Mouse (Mus musculus): ENCODE results near the gene Sox5. TPM values are rescaled to one million over a fixed set of nuclear protein-coding genes. Genes with fewer than 3 reads are reported as not detected.

The Sox5 gene
- polyA plus RNA-seq, 1 experiment from 2014 or later, result 17.2 TPM

- DNase-seq (ENCODE audit: low spot score) (no peak), ATAC-seq (replicated peaks; ENCODE audit: low FRiP score, low TSS enrichment, low read depth) (no peak)
- WGBS, result 94% methylated on average over 6 of the region's 6 CpGs
- Histone ChIP-seq H3K4me2 (ENCODE audit: low read length) (no peak overlapping the region), H3K4me1 (replicated peaks; ENCODE audit: control insufficient read depth, insufficient read depth, low read length) (no peaks in the 10 kb centered on the region), H3K27me3 (replicated peaks; ENCODE audit: control insufficient read depth, insufficient read depth, low read length) (no peaks in the 10 kb centered on the region), H3K4me3 (ENCODE audit: low read depth, low read length) (no peak overlapping the region), H3K27ac (ENCODE audit: low read depth) (no peak overlapping the region), H3K9ac (ENCODE audit: low read length) (no peak overlapping the region), H3K36me3 (ENCODE audit: control insufficient read depth, insufficient read depth, low read length) (no peaks in the 10 kb centered on the region), H3K9me3 (ENCODE audit: control insufficient read depth, low read length) (no peaks in the 10 kb centered on the region)
These were observed 776.6 kb downstream of the Sox5 start for GRCm38 (mm10) chr6:144005132-144005531.

GRCm38 (mm10) chr6:143998201-143998600 lies 783.6 kb downstream of the Sox5 start:
- no peak for ATAC-seq (replicated peaks; ENCODE audit: low FRiP score, low TSS enrichment, low read depth)
- H3K27me3 ChIP-seq (replicated peaks; ENCODE audit: control insufficient read depth, insufficient read depth, low read length), result no peaks in the 10 kb centered on the region
- 0 out of 2 replicates have a peak, but pooled peaks cover 5% of the 10 kb centered on the region for H3K4me1 ChIP-seq (replicated peaks; ENCODE audit: control insufficient read depth, insufficient read depth, low read length)
- no peaks in the 10 kb centered on the region for H3K36me3 ChIP-seq (ENCODE audit: control insufficient read depth, insufficient read depth, low read length)
- H3K9ac ChIP-seq (ENCODE audit: low read length), result no peak overlapping the region
- H3K4me3 ChIP-seq (ENCODE audit: low read depth, low read length), result no peak overlapping the region
- 65% methylated on average over 13 of the region's 13 CpGs for WGBS
- H3K9me3 ChIP-seq (ENCODE audit: control insufficient read depth, low read length), result no peaks in the 10 kb centered on the region
- DNase-seq (ENCODE audit: low spot score), result no peak
- H3K4me2 ChIP-seq (ENCODE audit: low read length), result no peak overlapping the region
- H3K27ac ChIP-seq (ENCODE audit: low read depth), result no peak overlapping the region

GRCm38 (mm10) chr6:143997616-143998015 lies 784.2 kb downstream of the Sox5 start:
- 71% methylated on average over 11 of the region's 11 CpGs for WGBS
- DNase-seq (ENCODE audit: low spot score) (no peak), ATAC-seq (replicated peaks; ENCODE audit: low FRiP score, low TSS enrichment, low read depth) (no peak)

GRCm38 (mm10) chr6:143995046-143995445 lies 786.7 kb downstream of the Sox5 start:
- Histone ChIP-seq H3K4me1 (replicated peaks; ENCODE audit: control insufficient read depth, insufficient read depth, low read length) (0 out of 2 replicates have a peak, but pooled peaks cover 5% of the 10 kb centered on the region), H3K9me3 (ENCODE audit: control insufficient read depth, low read length) (no peaks in the 10 kb centered on the region), H3K4me2 (ENCODE audit: low read length) (no peak overlapping the region), H3K4me3 (ENCODE audit: low read depth, low read length) (no peak overlapping the region), H3K27ac (ENCODE audit: low read depth) (no peak overlapping the region), H3K36me3 (ENCODE audit: control insufficient read depth, insufficient read depth, low read length) (no peaks in the 10 kb centered on the region), H3K9ac (ENCODE audit: low read length) (no peak overlapping the region), H3K27me3 (replicated peaks; ENCODE audit: control insufficient read depth, insufficient read depth, low read length) (no peaks in the 10 kb centered on the region)
- ATAC-seq (replicated peaks; ENCODE audit: low FRiP score, low TSS enrichment, low read depth) (no peak), DNase-seq (ENCODE audit: low spot score) (no peak)
- WGBS, result 73% methylated on average over 4 of the region's 4 CpGs

More at GRCm38 (mm10) chr6:143997616-143998015, 784.2 kb downstream of the Sox5 start:
- H3K27ac ChIP-seq (ENCODE audit: low read depth), result no peak overlapping the region
- H3K27me3 ChIP-seq (replicated peaks; ENCODE audit: control insufficient read depth, insufficient read depth, low read length), result no peaks in the 10 kb centered on the region
- H3K4me3 ChIP-seq (ENCODE audit: low read depth, low read length), result no peak overlapping the region
- no peaks in the 10 kb centered on the region for H3K36me3 ChIP-seq (ENCODE audit: control insufficient read depth, insufficient read depth, low read length)
- H3K4me2 ChIP-seq (ENCODE audit: low read length), result no peak overlapping the region
- no peaks in the 10 kb centered on the region for H3K9me3 ChIP-seq (ENCODE audit: control insufficient read depth, low read length)
- 0 out of 2 replicates have a peak, but pooled peaks cover 5% of the 10 kb centered on the region for H3K4me1 ChIP-seq (replicated peaks; ENCODE audit: control insufficient read depth, insufficient read depth, low read length)
- no peak overlapping the region for H3K9ac ChIP-seq (ENCODE audit: low read length)

GRCm38 (mm10) chr6:143987548-143987947 lies 794.2 kb downstream of the Sox5 start:
- Histone ChIP-seq H3K27me3 (replicated peaks; ENCODE audit: control insufficient read depth, insufficient read depth, low read length) (no peaks in the 10 kb centered on the region), H3K27ac (ENCODE audit: low read depth) (no peak overlapping the region), H3K4me1 (replicated peaks; ENCODE audit: control insufficient read depth, insufficient read depth, low read length) (no peaks in the 10 kb centered on the region), H3K36me3 (ENCODE audit: control insufficient read depth, insufficient read depth, low read length) (no peaks in the 10 kb centered on the region), H3K4me2 (ENCODE audit: low read length) (no peak overlapping the region), H3K9me3 (ENCODE audit: control insufficient read depth, low read length) (no peaks in the 10 kb centered on the region), H3K9ac (ENCODE audit: low read length) (no peak overlapping the region), H3K4me3 (ENCODE audit: low read depth, low read length) (no peak overlapping the region)
- ATAC-seq (replicated peaks; ENCODE audit: low FRiP score, low TSS enrichment, low read depth) (no peak), DNase-seq (ENCODE audit: low spot score) (no peak)

GRCm38 (mm10) chr6:143980131-143980530 lies 801.6 kb downstream of the Sox5 start:
- no peak for ATAC-seq (replicated peaks; ENCODE audit: low FRiP score, low TSS enrichment, low read depth)
- H3K9ac ChIP-seq (ENCODE audit: low read length), result no peak overlapping the region
- H3K4me3 ChIP-seq (ENCODE audit: low read depth, low read length), result no peak overlapping the region
- DNase-seq (ENCODE audit: low spot score), result no peak
- WGBS, result 94% methylated on average over 8 of the region's 8 CpGs
- H3K4me1 ChIP-seq (replicated peaks; ENCODE audit: control insufficient read depth, insufficient read depth, low read length), result no peaks in the 10 kb centered on the region
- no peaks in the 10 kb centered on the region for H3K9me3 ChIP-seq (ENCODE audit: control insufficient read depth, low read length)
- no peaks in the 10 kb centered on the region for H3K36me3 ChIP-seq (ENCODE audit: control insufficient read depth, insufficient read depth, low read length)
- no peak overlapping the region for H3K4me2 ChIP-seq (ENCODE audit: low read length)
- H3K27ac ChIP-seq (ENCODE audit: low read depth), result no peak overlapping the region
- H3K27me3 ChIP-seq (replicated peaks; ENCODE audit: control insufficient read depth, insufficient read depth, low read length), result no peaks in the 10 kb centered on the region

GRCm38 (mm10) chr6:143967724-143968400 lies 813.9 kb downstream of the Sox5 start:
- no peak for DNase-seq (ENCODE audit: low spot score)
- no peaks in the 10 kb centered on the region for H3K9me3 ChIP-seq (ENCODE audit: control insufficient read depth, low read length)
- no peak overlapping the region for H3K4me2 ChIP-seq (ENCODE audit: low read length)
- no peak for ATAC-seq (replicated peaks; ENCODE audit: low FRiP score, low TSS enrichment, low read depth)
- no peaks in the 10 kb centered on the region for H3K4me1 ChIP-seq (replicated peaks; ENCODE audit: control insufficient read depth, insufficient read depth, low read length)
- no peaks in the 10 kb centered on the region for H3K27me3 ChIP-seq (replicated peaks; ENCODE audit: control insufficient read depth, insufficient read depth, low read length)
- no peaks in the 10 kb centered on the region for H3K36me3 ChIP-seq (ENCODE audit: control insufficient read depth, insufficient read depth, low read length)
- WGBS, result 78% methylated on average over 9 of the region's 9 CpGs
- H3K4me3 ChIP-seq (ENCODE audit: low read depth, low read length), result no peak overlapping the region
- H3K9ac ChIP-seq (ENCODE audit: low read length), result no peak overlapping the region
- no peak overlapping the region for H3K27ac ChIP-seq (ENCODE audit: low read depth)

- 93% methylated on average over 11 of the region's 11 CpGs for WGBS
- Histone ChIP-seq H3K27ac (ENCODE audit: low read depth) (no peak overlapping the region), H3K9ac (ENCODE audit: low read length) (no peak overlapping the region), H3K9me3 (ENCODE audit: control insufficient read depth, low read length) (no peaks in the 10 kb centered on the region), H3K4me1 (replicated peaks; ENCODE audit: control insufficient read depth, insufficient read depth, low read length) (no peaks in the 10 kb centered on the region), H3K36me3 (ENCODE audit: control insufficient read depth, insufficient read depth, low read length) (no peaks in the 10 kb centered on the region), H3K27me3 (replicated peaks; ENCODE audit: control insufficient read depth, insufficient read depth, low read length) (no peaks in the 10 kb centered on the region), H3K4me2 (ENCODE audit: low read length) (no peak overlapping the region), H3K4me3 (ENCODE audit: low read depth, low read length) (no peak overlapping the region)
- DNase-seq (ENCODE audit: low spot score) (no peak), ATAC-seq (replicated peaks; ENCODE audit: low FRiP score, low TSS enrichment, low read depth) (no peak)
These were observed 821.3 kb downstream of the Sox5 start for GRCm38 (mm10) chr6:143960487-143960886.

- H3K9me3 ChIP-seq (ENCODE audit: control insufficient read depth, low read length), result no peaks in the 10 kb centered on the region
- WGBS, result 88% methylated on average over 8 of the region's 8 CpGs
These were observed 821.7 kb downstream of the Sox5 start for GRCm38 (mm10) chr6:143960081-143960480.

More at GRCm38 (mm10) chr6:143960081-143960480, 821.7 kb downstream of the Sox5 start:
- Histone ChIP-seq H3K27me3 (replicated peaks; ENCODE audit: control insufficient read depth, insufficient read depth, low read length) (no peaks in the 10 kb centered on the region), H3K9ac (ENCODE audit: low read length) (no peak overlapping the region), H3K4me2 (ENCODE audit: low read length) (no peak overlapping the region), H3K36me3 (ENCODE audit: control insufficient read depth, insufficient read depth, low read length) (no peaks in the 10 kb centered on the region), H3K27ac (ENCODE audit: low read depth) (no peak overlapping the region), H3K4me3 (ENCODE audit: low read depth, low read length) (no peak overlapping the region), H3K4me1 (replicated peaks; ENCODE audit: control insufficient read depth, insufficient read depth, low read length) (no peaks in the 10 kb centered on the region)
- no peak for ATAC-seq (replicated peaks; ENCODE audit: low FRiP score, low TSS enrichment, low read depth)
- peak; percentile 38 for DNase-seq (ENCODE audit: low spot score)

All from intestine, embryonic 14.5 days (tissue).